Mouse (Mus musculus) cerebellum, adult 8-10 months (tissue): Measurements from ENCODE around the gene Lrrc47.
A peak's percentile ranks its signal among the peaks of the same experiment; 100 is the strongest.

Source experiments
- DNase-seq: peaks from one replicate; pipeline ENCODE4 v3.0.0; 2022

The Lrrc47 gene

GRCm38 (mm10) chr4:154024729-154025521 lies 13.4 kb downstream of the Lrrc47 start:
- no peak for DNase-seq

- DNase-seq: peak; percentile 48
Measured at GRCm38 (mm10) chr4:154025641-154026440, 14.3 kb downstream of the Lrrc47 start, which contains the start of gene Smim1. Gene Smim1 (minus strand): TSS chr4:154026230.

GRCm38 (mm10) chr4:154026441-154026761 lies 14.9 kb downstream of the Lrrc47 start:
- no peak for DNase-seq

- no peak for DNase-seq
Measured at GRCm38 (mm10) chr4:154028066-154028465, 16.5 kb downstream of the Lrrc47 start.

GRCm38 (mm10) chr4:154028646-154029045 lies 17.1 kb downstream of the Lrrc47 start:
- no peak for DNase-seq

- DNase-seq: no peak
Measured at GRCm38 (mm10) chr4:154037123-154037522, 25.6 kb downstream of the Lrrc47 start.

GRCm38 (mm10) chr4:154042577-154042976 lies 31.0 kb downstream of the Lrrc47 start, which contains the start of gene Ccdc27:
Gene Ccdc27 (minus strand): TSS chr4:154042677.
- no peak for DNase-seq

- no peak for DNase-seq
Measured at GRCm38 (mm10) chr4:154045837-154046236, 34.3 kb downstream of the Lrrc47 start.

- no peak for DNase-seq
Measured at GRCm38 (mm10) chr4:154051401-154051800, 39.9 kb downstream of the Lrrc47 start.

- no peak for DNase-seq
Measured at GRCm38 (mm10) chr4:154053065-154053464, 41.5 kb downstream of the Lrrc47 start.

GRCm38 (mm10) chr4:154055482-154055881 lies 44.0 kb downstream of the Lrrc47 start:
- no peak for DNase-seq

- DNase-seq: no peak
Measured at GRCm38 (mm10) chr4:154056046-154056445, 44.5 kb downstream of the Lrrc47 start.

GRCm38 (mm10) chr4:154056661-154057060 lies 45.1 kb downstream of the Lrrc47 start:
- DNase-seq: no peak

GRCm38 (mm10) chr4:154057696-154058095 lies 46.2 kb downstream of the Lrrc47 start:
- no peak for DNase-seq

GRCm38 (mm10) chr4:154064827-154065773 lies 53.6 kb downstream of the Lrrc47 start:
- peak; percentile 27 for DNase-seq

- peak; percentile 16 for DNase-seq
Measured at GRCm38 (mm10) chr4:154070896-154071295, 59.4 kb downstream of the Lrrc47 start.
